26 mouse cellular contexts compared by ENCODE assay signal in genomic region chr2:24537324-24537723, GRCm38 (mm10).
"Had no signal": no experiment of that assay in that cellular context is flagged by ENCODE, and none has a peak within 500 bp of the region (broad histone marks: within the 10 kb centered on the region; RNA-seq: fewer than 3 reads in every experiment).

No protein-coding gene starts in this region.

- H3K4me3 ChIP-seq: gastrocnemius, adult 2 months; heart, adult 2 months; heart, embryonic 12.5 days; hindbrain, embryonic 10.5 days; hindbrain, embryonic 12.5 days; intestine, embryonic 15.5 days; layer of hippocampus, adult 2 months; left cerebral cortex, adult 2 months; limb, embryonic 10.5 days; limb, embryonic 12.5 days; liver, embryonic 13.5 days; liver, embryonic 15.5 days had no signal

- H3K4me2 ChIP-seq: heart, embryonic 12.5 days; hindbrain, embryonic 12.5 days; hindbrain, embryonic 14.5 days; intestine, embryonic 15.5 days; limb, embryonic 12.5 days; liver, embryonic 11.5 days; liver, embryonic 13.5 days; liver, embryonic 15.5 days had no signal

- H3K36me3 ChIP-seq: heart, embryonic 12.5 days; hindbrain, embryonic 10.5 days; hindbrain, embryonic 12.5 days; intestine, embryonic 15.5 days; limb, embryonic 10.5 days; limb, embryonic 12.5 days; liver, embryonic 13.5 days; liver, embryonic 15.5 days had no signal

- ATAC-seq: forebrain, postnatal 0 days; hindbrain, embryonic 16.5 days; inflammation-experienced regulatory T-cells, adult 6 months; intestine, embryonic 15.5 days; intestine, postnatal 0 days had no signal

- H3K27me3 ChIP-seq: heart, embryonic 12.5 days; hindbrain, embryonic 12.5 days; intestine, embryonic 15.5 days; liver, embryonic 13.5 days; liver, embryonic 15.5 days had no signal

- H3K4me1 ChIP-seq: heart, embryonic 12.5 days; limb, embryonic 10.5 days; limb, embryonic 12.5 days; liver, embryonic 13.5 days; liver, embryonic 15.5 days had no signal

- H3K9me3 ChIP-seq: heart, embryonic 12.5 days; hindbrain, embryonic 10.5 days; hindbrain, embryonic 12.5 days; intestine, embryonic 15.5 days; limb, embryonic 10.5 days; limb, embryonic 12.5 days; liver, embryonic 13.5 days; liver, embryonic 15.5 days had no signal

- H3K9ac ChIP-seq: forebrain, postnatal 0 days; heart, embryonic 12.5 days; hindbrain, embryonic 12.5 days; hindbrain, embryonic 14.5 days; intestine, embryonic 15.5 days; limb, embryonic 12.5 days; liver, embryonic 13.5 days; liver, embryonic 15.5 days had no signal

- H3K27ac ChIP-seq: gastrocnemius, adult 2 months; heart, adult 2 months; hindbrain, embryonic 10.5 days; hindbrain, embryonic 12.5 days; intestine, embryonic 15.5 days; layer of hippocampus, adult 2 months; left cerebral cortex, adult 2 months; limb, embryonic 10.5 days; limb, embryonic 12.5 days; liver, embryonic 13.5 days; liver, embryonic 15.5 days had no signal

- DNase-seq: forebrain, postnatal 0 days; gastrocnemius, adult 2 months; gastrocnemius, postnatal 10 days; gastrocnemius, postnatal 25 days; heart, adult 2 months; heart, postnatal 10 days; heart, postnatal 4 days; kidney, adult 18-20 months; kidney, postnatal 10 days; kidney, postnatal 25 days; liver; liver, embryonic 13.5 days had no signal
